Mouse (Mus musculus): Measurements from ENCODE around the gene 4930404H24Rik. TPM values are rescaled to one million over a fixed set of nuclear protein-coding genes. Genes with fewer than 3 reads are reported as not detected.

The 4930404H24Rik gene
- not detected for total RNA-seq (2021)

DNA sequence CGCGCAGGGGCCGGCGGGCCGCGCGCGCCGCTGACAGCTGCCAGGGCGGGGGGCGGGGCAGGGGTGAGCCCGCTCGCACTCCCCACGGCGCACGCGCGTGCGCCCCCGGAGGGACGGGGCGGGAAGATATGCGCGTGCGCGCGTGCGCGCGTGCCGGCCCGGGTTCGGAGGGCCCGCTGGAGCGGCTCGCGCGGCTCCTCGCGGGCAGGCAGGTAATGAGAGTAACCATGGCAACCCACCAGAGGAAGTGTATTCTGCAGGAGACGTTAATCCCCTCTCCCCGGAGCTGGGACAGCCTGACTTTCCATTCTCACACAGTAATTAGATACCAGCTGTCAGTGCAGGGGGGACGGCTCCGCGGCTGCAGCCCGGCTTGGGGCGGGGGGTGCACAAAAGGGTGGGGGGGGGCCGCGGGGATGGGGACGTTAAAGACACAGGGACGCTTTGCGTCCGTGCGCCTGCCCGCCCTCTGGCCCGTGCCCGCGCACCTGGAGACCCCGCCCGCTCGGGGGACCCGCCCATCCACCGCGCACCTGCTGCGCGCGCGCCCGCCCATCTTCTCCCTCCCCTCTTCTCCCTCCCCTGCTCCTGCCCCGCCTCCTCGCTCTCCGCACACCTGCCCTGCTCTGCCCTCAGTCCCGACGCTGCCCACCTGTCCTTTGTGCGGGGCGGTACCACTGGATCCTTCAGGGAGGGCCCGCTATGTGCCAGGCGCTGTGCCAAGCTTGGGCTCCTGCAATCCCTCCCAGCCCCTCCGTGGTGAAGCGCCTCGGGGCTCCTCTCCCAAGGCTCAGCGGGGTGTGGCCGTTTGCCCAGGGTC is at the start of gene 4930404H24Rik:
Gene 4930404H24Rik (plus strand): TSS at position 218 of the 820 bp plus-strand sequence.
- peak; percentile 63 to 67 for DNase-seq (ENCODE audit: extremely low spot score in 1 of 2, low spot score in 1 of 2)

- no peak for DNase-seq (ENCODE audit: extremely low spot score in 1 of 2, low spot score in 1 of 2)
These were observed 49.0 kb upstream of the 4930404H24Rik start for GRCm38 (mm10) chr2:153443434-153444240.

DNA sequence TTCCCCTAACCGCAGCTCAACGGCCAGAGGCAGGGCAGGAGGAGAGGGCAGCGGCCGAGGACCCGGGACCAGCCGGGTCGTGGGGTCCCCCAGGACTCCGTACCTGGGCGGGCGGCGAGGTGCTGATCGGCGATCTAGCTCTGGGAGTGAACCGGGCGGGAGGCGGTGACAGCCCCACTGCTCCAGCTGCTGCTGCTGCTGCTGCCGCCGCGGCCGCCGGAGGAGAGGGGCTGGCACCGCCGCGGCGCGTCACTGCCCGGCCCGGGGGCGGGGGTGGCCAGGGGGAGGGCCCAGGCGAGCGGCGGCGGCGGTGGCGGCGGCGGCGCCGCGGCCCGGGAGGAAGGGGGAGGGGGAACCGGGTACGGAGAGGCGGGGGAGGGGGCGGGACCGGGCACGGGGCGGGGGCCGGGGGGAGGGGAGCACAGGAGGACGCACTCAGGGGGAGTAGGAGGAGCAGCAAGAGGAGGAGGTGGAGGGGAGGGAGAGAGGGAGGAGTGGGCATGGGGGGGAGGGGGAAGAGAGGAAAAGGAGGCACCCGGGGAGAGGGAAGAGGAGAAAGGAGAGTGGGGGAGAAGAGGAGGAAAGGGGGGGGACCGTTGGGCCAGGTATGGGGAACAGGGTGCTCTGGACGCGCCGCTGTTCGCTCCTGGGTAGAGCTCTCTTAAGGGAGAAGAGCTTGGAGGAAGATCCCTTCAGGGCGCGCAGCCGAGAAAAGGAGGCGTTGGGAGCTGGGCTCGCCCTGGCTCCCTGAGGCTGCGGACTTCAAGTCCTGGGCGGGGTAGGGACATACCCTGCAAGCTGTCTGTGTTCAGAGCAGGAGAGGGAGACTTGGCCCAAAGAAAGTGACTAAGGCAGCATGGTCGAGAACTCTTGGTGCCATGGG is 48.1 kb upstream of the 4930404H24Rik start:
- peak; percentile 44 to 45 for DNase-seq (ENCODE audit: extremely low spot score in 1 of 2, low spot score in 1 of 2)

- DNase-seq (ENCODE audit: extremely low spot score in 1 of 2, low spot score in 1 of 2): no peak
These were observed 47.2 kb upstream of the 4930404H24Rik start for GRCm38 (mm10) chr2:153445137-153446016.

DNA sequence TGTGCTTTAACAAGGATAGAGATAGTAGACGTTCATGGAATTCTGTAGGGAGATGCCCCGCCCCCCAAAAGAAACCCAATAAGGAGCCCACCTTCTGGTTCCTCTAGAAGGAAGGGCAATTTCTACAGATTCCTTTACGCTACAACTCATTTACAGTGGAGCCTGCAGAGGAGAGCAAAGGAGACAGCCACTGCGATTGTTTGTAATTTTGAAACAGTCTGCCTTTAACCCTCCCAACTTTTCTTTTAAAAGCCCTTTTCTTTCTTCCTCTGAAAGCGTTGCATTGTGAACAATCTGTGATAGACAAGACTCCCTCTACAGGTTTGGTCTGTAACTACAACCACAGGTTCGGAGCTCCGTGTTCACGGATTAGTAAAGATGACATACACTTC is 46.6 kb upstream of the 4930404H24Rik start:
- DNase-seq (ENCODE audit: extremely low spot score in 1 of 2, low spot score in 1 of 2): no peak

DNA sequence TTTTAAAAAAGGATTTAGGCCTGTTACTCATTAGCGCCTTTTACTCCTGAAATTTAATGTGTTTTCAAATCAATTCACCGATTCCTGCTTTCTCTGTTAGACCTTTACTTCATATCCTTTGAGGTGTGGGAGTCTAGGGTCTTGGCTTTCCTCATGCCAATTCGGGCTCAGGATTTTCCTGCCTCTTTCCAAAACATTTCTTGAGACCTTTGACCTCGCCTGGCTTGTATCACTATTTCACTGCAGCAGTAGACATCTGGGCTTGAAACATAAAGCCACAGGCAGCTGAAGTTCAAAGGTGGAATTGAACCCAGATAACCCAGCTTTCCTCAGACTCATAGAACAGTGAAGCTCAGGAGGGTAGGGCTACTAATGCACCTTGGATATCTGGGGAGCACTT is 46.1 kb upstream of the 4930404H24Rik start:
- DNase-seq (ENCODE audit: extremely low spot score in 1 of 2, low spot score in 1 of 2): no peak

- no peak for DNase-seq (ENCODE audit: extremely low spot score in 1 of 2, low spot score in 1 of 2)
These were observed 44.9 kb upstream of the 4930404H24Rik start for GRCm38 (mm10) chr2:153447719-153448118.

- DNase-seq (ENCODE audit: extremely low spot score in 1 of 2, low spot score in 1 of 2): no peak
These were observed 44.1 kb upstream of the 4930404H24Rik start for GRCm38 (mm10) chr2:153448519-153448918.

- DNase-seq (ENCODE audit: extremely low spot score in 1 of 2, low spot score in 1 of 2): no peak
These were observed 38.4 kb upstream of the 4930404H24Rik start for GRCm38 (mm10) chr2:153453961-153454759.

DNA sequence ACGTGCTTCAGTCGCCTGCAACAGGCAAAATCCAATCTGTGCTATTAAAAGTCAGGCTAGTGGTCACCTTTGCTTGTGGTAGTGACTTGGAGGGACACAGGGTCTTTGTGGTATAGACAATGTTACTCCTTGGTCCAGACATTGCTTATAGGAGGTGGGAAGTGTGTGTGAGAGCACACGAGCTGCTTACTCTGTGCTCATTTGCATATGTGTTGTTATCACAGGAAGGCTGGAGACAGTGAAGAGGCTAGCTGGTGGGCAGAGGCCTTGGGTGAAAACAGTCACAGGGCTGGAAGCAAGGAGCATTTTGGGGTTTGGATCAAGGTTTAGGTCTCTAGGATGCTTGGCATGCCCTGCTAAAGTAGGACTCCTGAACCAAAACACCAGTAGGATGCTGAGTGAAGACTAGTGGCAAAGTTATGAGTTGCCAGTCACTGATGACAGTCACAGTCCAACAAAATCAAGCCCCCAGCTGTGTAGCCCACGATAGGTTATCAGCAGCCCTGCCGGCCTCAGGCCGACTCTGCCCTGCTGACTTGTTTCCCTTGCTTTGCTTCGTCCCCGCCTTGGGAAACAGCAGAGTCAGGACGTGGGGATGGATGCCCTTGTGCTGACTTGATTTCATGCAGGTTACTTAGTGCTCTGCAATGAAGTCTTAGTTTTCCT is 37.6 kb upstream of the 4930404H24Rik start:
- no peak for DNase-seq (ENCODE audit: extremely low spot score in 1 of 2, low spot score in 1 of 2)

DNA sequence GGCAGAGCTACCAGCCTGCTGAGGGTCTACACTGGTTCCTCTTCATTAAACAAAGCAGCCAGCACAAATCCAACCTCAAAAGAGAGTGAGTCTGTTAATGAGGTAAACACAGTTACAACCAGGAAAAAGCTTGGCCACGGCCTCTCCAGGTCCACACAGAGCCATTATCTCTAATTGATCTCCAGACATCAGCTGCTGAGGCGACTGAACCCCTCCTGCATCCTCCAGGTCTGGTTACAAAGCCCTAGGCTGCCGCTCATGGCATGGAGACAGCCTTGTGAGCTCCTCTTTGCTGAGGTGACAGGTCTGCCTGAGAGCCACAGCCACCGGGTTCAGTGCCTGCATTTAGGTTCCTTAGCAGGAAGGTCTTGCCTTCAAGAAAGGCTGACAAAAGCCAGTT is 35.1 kb upstream of the 4930404H24Rik start:
- DNase-seq (ENCODE audit: extremely low spot score in 1 of 2, low spot score in 1 of 2): no peak

- no peak for DNase-seq (ENCODE audit: extremely low spot score in 1 of 2, low spot score in 1 of 2)
These were observed 34.6 kb upstream of the 4930404H24Rik start for GRCm38 (mm10) chr2:153458022-153458441.

DNA sequence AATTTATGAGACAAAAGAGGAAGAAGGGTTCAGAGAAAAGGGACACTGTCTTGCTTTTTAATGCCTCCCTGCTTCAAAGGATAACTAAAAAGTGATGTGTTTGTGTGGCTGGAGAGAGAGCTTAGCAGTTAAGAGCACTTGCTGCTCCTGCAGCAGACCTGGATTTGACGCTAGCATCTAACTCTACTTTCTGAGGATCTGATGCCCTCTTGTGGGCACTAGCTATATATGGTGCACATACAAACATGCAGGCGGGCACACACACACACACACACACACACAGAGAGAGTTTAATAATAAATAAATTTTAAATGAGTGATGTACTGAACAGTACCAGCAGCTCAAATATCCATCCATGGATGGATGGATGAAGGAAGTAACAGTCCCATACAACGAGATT is 29.3 kb upstream of the 4930404H24Rik start:
- DNase-seq (ENCODE audit: extremely low spot score in 1 of 2, low spot score in 1 of 2): no peak

DNA sequence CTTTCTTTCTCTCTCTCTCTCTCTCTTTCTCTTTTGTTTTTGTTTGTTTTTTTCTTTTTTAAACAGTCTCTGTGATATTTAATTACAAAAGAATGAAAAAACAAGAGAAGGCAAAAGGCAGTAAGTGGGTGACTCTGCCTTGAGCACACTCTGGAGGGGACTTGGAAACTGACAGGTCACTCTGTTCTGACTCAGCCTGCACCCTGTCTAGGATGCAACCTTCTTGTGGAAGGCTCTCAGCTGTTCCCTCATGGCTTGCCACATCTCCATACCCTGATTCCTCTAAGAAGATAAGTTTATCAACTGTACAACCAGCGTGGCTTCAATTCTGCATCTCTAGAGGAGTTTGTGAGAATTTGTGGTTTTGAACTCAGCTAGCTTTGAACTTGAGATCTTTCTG is 25.2 kb upstream of the 4930404H24Rik start:
- no peak for DNase-seq (ENCODE audit: extremely low spot score in 1 of 2, low spot score in 1 of 2)

DNA sequence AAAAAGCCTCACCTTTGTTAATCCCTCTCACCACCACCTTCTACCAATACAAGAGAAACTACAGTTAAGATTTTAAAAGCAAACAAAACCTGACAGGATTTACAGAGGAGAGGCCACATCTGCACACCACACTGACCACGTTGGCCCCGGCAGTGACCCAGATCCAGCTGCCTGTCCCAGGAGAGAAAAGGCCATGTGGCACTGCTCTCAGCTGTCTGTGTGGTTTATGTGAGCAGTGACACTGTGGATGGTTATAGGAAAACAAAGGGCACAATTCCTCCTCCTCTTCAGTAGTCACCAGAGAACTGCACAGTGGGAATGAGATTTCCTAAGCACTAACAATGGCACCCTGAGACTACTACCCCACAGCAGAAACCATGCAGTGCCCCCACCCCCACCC is 23.3 kb upstream of the 4930404H24Rik start:
- DNase-seq (ENCODE audit: extremely low spot score in 1 of 2, low spot score in 1 of 2): no peak

DNA sequence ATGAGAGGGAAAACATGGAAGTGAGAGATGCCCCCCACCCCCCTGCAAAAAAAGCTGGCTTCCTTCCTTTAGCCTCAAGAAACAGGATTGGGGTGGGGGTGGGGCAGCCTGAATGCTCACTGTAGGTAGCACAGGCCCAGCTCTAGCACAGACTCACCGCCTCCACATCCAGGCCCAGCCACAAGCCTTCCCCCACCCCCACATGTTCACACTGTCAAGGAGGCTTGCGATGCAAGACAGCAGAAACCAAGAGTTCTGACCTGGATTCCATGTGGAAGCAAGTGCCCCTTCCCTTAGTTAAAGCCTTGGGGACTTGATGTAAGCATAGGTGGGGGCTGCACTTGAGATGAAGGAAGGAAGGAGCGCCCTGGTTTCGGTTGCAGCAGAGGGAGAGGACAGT is 22.8 kb upstream of the 4930404H24Rik start:
- DNase-seq (ENCODE audit: extremely low spot score in 1 of 2, low spot score in 1 of 2): no peak

DNA sequence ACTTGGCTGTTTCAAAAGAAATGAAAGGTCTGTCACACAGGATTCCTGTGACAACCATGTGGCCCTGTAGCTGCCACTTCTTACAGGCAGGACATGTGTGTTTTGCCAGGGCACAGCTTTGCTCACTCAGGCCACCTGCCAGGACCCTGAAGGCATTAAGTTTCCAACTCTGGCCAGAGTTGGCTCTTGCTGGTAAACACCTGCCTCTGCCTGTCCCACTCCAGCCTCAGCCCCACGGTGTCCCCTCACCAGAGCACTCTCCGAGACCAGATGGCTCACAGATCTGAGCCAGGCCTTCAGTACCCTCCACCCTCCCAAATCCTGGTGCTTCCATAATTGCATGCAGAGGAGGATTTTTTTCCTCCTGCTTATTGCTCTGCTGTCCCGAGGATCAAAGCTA is 21.6 kb upstream of the 4930404H24Rik start:
- no peak for DNase-seq (ENCODE audit: extremely low spot score in 1 of 2, low spot score in 1 of 2)

Data from layer of hippocampus, postnatal 25 days (tissue).